Mouse (Mus musculus) spleen, adult 2 months (tissue): ENCODE data around the gene Galnt17. TPM values are rescaled to one million over a fixed set of nuclear protein-coding genes. Genes with fewer than 3 reads are reported as not detected.

ENCODE experiments used
- DNase-seq, 2 experiments: peaks; one replicate each; pipeline versions ENCODE4 v3.0.0 to v3.0.0-alpha.2; 2012 to 2021; ENCODE audit warnings: low spot score in 2 of 2, low read depth in 1 of 2
- H3K27ac ChIP-seq: fragments of 200-500 bp; 2 replicates; pipeline ENCODE4 v1.5.1; 2012; ENCODE audit warnings: low read length, inconsistent platforms; ENCODE audit not compliant: insufficient read depth
- H3K27me3 ChIP-seq: fragments of 200-500 bp; 2 replicates; pipeline ENCODE4 v1.6.1; 2012; ENCODE audit warnings: mild to moderate bottlenecking, moderate library complexity, low read length, inconsistent platforms; ENCODE audit not compliant: control insufficient read depth, insufficient read depth
- H3K36me3 ChIP-seq: fragments of 200-500 bp; 2 replicates; pipeline ENCODE4 v1.6.1; 2012; ENCODE audit warnings: mild to moderate bottlenecking, low read length, inconsistent platforms; ENCODE audit not compliant: control insufficient read depth, insufficient read depth
- H3K4me1 ChIP-seq: fragments of 200-500 bp; 2 replicates; pipeline ENCODE4 v1.6.1; 2011; ENCODE audit warnings: inconsistent platforms; ENCODE audit not compliant: control insufficient read depth, insufficient read depth, insufficient read length
- H3K4me3 ChIP-seq: fragments of 200-500 bp; 2 replicates; pipeline ENCODE4 v1.5.1; 2011; ENCODE audit warnings: mild to moderate bottlenecking, inconsistent platforms; ENCODE audit not compliant: insufficient read depth, insufficient read length; ENCODE audit errors: extremely low read depth
- CTCF ChIP-seq: fragments of 200-500 bp; IDR thresholded peaks from 2 replicates; pipeline ENCODE4 v1.5.1; 2011; ENCODE audit warnings: mild to moderate bottlenecking, inconsistent platforms; ENCODE audit not compliant: insufficient read depth, insufficient read length, insufficient replicate concordance; ENCODE audit errors: extremely low read depth
- POLR2A ChIP-seq: fragments of 200-500 bp; IDR thresholded peaks from 2 replicates; pipeline ENCODE4 v1.6.1; 2011; ENCODE audit warnings: low read depth, low read length, inconsistent platforms
- WGBS: fragments of 180-500 bp; shearing (Covaris S2); methylation state at CpG from one replicate; pipeline ENCODE4 v1.1.7; 2018; 5-methylcytosine and 5-hydroxymethylcytosine counted together
- polyA plus RNA-seq: library from polyadenylated mRNA; depleted of rRNA; stranded (reverse); fragments of >200 nt; gene quantifications from 2 replicates; pipeline ENCODE4 v1.2.3, GENCODE M21; 2012

Gene Galnt17
- polyA plus RNA-seq, 1 experiment: 0.04 TPM

GRCm38 (mm10) chr5:130854430-130854829 lies 453.9 kb downstream of the Galnt17 start:
- Histone ChIP-seq H3K36me3 (no peaks in the 10 kb centered on the region), H3K27me3 (no peaks in the 10 kb centered on the region), H3K27ac (no peak overlapping the region), H3K4me3 (no peak overlapping the region), H3K4me1 (no peaks in the 10 kb centered on the region)
- TF ChIP-seq CTCF (no peak), POLR2A (no peak)
- no peak for DNase-seq
- 73% methylated on average over 7 of the region's 7 CpGs for WGBS

GRCm38 (mm10) chr5:130853371-130853770 lies 454.9 kb downstream of the Galnt17 start:
- H3K4me3 ChIP-seq: no peak overlapping the region
- no peaks in the 10 kb centered on the region for H3K27me3 ChIP-seq
- no peaks in the 10 kb centered on the region for H3K36me3 ChIP-seq
- H3K4me1 ChIP-seq: no peaks in the 10 kb centered on the region
- 1% methylated on average over 10 of the region's 10 CpGs for WGBS
- peak; percentile 34 to 51 for DNase-seq
- no peak overlapping the region for H3K27ac ChIP-seq
- no peak for TF ChIP-seq POLR2A
- peak; percentile 100 for TF ChIP-seq CTCF

GRCm38 (mm10) chr5:130852182-130852581 lies 456.1 kb downstream of the Galnt17 start:
- WGBS: 14% methylated on average over 11 of the region's 11 CpGs
- no peaks in the 10 kb centered on the region for H3K27me3 ChIP-seq
- no peaks in the 10 kb centered on the region for H3K4me1 ChIP-seq
- H3K27ac ChIP-seq: no peak overlapping the region
- TF ChIP-seq CTCF (no peak), POLR2A (no peak)
- H3K4me3 ChIP-seq: no peak overlapping the region
- no peaks in the 10 kb centered on the region for H3K36me3 ChIP-seq
- DNase-seq: no peak

GRCm38 (mm10) chr5:130849610-130850009 lies 458.7 kb downstream of the Galnt17 start:
- no peak for DNase-seq
- Histone ChIP-seq H3K4me3 (no peak overlapping the region), H3K27ac (no peak overlapping the region), H3K36me3 (no peaks in the 10 kb centered on the region), H3K4me1 (no peaks in the 10 kb centered on the region), H3K27me3 (no peaks in the 10 kb centered on the region)
- 86% methylated on average over 4 of the region's 4 CpGs for WGBS
- TF ChIP-seq POLR2A (no peak), CTCF (no peak)

GRCm38 (mm10) chr5:130848562-130848961 lies 459.7 kb downstream of the Galnt17 start:
- WGBS: 90% methylated on average over 6 of the region's 6 CpGs
- Histone ChIP-seq H3K4me1 (no peaks in the 10 kb centered on the region), H3K27ac (no peak overlapping the region), H3K27me3 (no peaks in the 10 kb centered on the region), H3K4me3 (no peak overlapping the region), H3K36me3 (no peaks in the 10 kb centered on the region)
- no peak for TF ChIP-seq CTCF
- no peak for TF ChIP-seq POLR2A
- DNase-seq: no peak

- 79% methylated on average over 2 of the region's 2 CpGs for WGBS
- no peak for DNase-seq
- no peaks in the 10 kb centered on the region for H3K27me3 ChIP-seq
- TF ChIP-seq POLR2A (no peak), CTCF (no peak)
- no peak overlapping the region for H3K4me3 ChIP-seq
- H3K27ac ChIP-seq: no peak overlapping the region
- no peaks in the 10 kb centered on the region for H3K36me3 ChIP-seq
- H3K4me1 ChIP-seq: no peaks in the 10 kb centered on the region
Observed at GRCm38 (mm10) chr5:130825797-130826196, 482.5 kb downstream of the Galnt17 start.
